Mouse (Mus musculus) ES-E14 (cell line): ENCODE data around the gene Yaf2. TPM values are rescaled to one million over a fixed set of nuclear protein-coding genes. Genes with fewer than 3 reads are reported as not detected.
A peak's percentile ranks its signal among the peaks of the same experiment; 100 is the strongest.

ENCODE experiments used
- DNase-seq: peaks from one replicate; pipeline ENCODE4 v3.0.0-alpha.2; 2013; ENCODE audit warnings: low read depth, low spot score
- H3K27ac ChIP-seq: 2 replicates; pipeline ENCODE4 v1.5.1; 2012; ENCODE audit warnings: low read depth, mild to moderate bottlenecking, low read length, moderate library complexity, mixed read lengths; ENCODE audit not compliant: poor library complexity, insufficient read depth, severe bottlenecking
- H3K36me3 ChIP-seq: 2 replicates; pipeline ENCODE4 v1.6.1; 2012; ENCODE audit warnings: mild to moderate bottlenecking, low read length, moderate library complexity, mixed read lengths; ENCODE audit not compliant: control insufficient read depth, poor library complexity, insufficient read depth, severe bottlenecking
- H3K4me1 ChIP-seq, 2 experiments: fragments of 150-350 bp in 1 of 2; sonication (generic) in 1 of 2; 2 replicates each; pipeline ENCODE4 v1.6.1; 2012; ENCODE audit warnings: low read length in 2 of 2, mild to moderate bottlenecking in 1 of 2, mixed read lengths in 1 of 2; ENCODE audit not compliant: control insufficient read depth in 2 of 2, insufficient read depth in 2 of 2, poor library complexity in 1 of 2
- H3K4me3 ChIP-seq, 2 experiments: fragments of 150-350 bp in 1 of 2; sonication (generic) in 1 of 2; 2 replicates each; pipeline ENCODE4 v1.5.1; 2012; ENCODE audit warnings: low read length in 2 of 2, low read depth in 1 of 2, mild to moderate bottlenecking in 1 of 2, mixed read lengths in 1 of 2; ENCODE audit not compliant: insufficient read depth in 1 of 2, poor library complexity in 1 of 2, severe bottlenecking in 1 of 2
- H3K9ac ChIP-seq: 2 replicates; pipeline ENCODE4 v1.6.1; 2012; ENCODE audit warnings: low read depth, mild to moderate bottlenecking, low read length, mixed read lengths; ENCODE audit not compliant: poor library complexity, insufficient read depth, severe bottlenecking
- H3K9me3 ChIP-seq: fragments of 150-350 bp; sonication (generic); 2 replicates; pipeline ENCODE4 v1.6.1; 2012; ENCODE audit warnings: low read depth, mild to moderate bottlenecking, low read length; ENCODE audit not compliant: control insufficient read depth, insufficient read depth
- CHD2 ChIP-seq: IDR thresholded peaks from 2 replicates; pipeline ENCODE4 v1.6.1; 2014; ENCODE audit warnings: mild to moderate bottlenecking, low read depth, low read length, inconsistent platforms
- HCFC1 ChIP-seq: IDR thresholded peaks from 2 replicates; pipeline ENCODE4 v1.6.1; 2012; ENCODE audit warnings: low read length, inconsistent platforms, borderline replicate concordance; ENCODE audit not compliant: insufficient read depth
- MAFK ChIP-seq: IDR thresholded peaks from 2 replicates; pipeline ENCODE4 v1.6.1; 2014; ENCODE audit warnings: mild to moderate bottlenecking, low read depth, low read length, inconsistent platforms; ENCODE audit not compliant: insufficient read depth
- ZC3H11A ChIP-seq: IDR thresholded peaks from 2 replicates; pipeline ENCODE4 v1.6.1; 2012; ENCODE audit warnings: low read depth, mild to moderate bottlenecking, inconsistent platforms, low read length, borderline replicate concordance
- ZNF384 ChIP-seq: IDR thresholded peaks from 2 replicates; pipeline ENCODE4 v1.6.1; 2012; ENCODE audit warnings: low read depth, low read length, inconsistent platforms
- in situ Hi-C, 2 experiments: fragments of 600-800 bp; cut with MboI; formaldehyde crosslinking; loops; one replicate each; pipeline ENCODE4 v1.15.1; 2025; ENCODE audit warnings: low sequenced_read_pairs in 2 of 2, inconsistent platforms in 1 of 2; ENCODE audit not compliant: unreplicated experiment in 2 of 2
- total RNA-seq: library from RNA; depleted of rRNA; stranded (reverse); fragments of 300-350 nt; gene quantifications from 2 replicates; pipeline ENCODE4 v1.2.3, GENCODE M21; 2012

Gene Yaf2
- total RNA-seq, 1 experiment = 19.8 TPM

DNA sequence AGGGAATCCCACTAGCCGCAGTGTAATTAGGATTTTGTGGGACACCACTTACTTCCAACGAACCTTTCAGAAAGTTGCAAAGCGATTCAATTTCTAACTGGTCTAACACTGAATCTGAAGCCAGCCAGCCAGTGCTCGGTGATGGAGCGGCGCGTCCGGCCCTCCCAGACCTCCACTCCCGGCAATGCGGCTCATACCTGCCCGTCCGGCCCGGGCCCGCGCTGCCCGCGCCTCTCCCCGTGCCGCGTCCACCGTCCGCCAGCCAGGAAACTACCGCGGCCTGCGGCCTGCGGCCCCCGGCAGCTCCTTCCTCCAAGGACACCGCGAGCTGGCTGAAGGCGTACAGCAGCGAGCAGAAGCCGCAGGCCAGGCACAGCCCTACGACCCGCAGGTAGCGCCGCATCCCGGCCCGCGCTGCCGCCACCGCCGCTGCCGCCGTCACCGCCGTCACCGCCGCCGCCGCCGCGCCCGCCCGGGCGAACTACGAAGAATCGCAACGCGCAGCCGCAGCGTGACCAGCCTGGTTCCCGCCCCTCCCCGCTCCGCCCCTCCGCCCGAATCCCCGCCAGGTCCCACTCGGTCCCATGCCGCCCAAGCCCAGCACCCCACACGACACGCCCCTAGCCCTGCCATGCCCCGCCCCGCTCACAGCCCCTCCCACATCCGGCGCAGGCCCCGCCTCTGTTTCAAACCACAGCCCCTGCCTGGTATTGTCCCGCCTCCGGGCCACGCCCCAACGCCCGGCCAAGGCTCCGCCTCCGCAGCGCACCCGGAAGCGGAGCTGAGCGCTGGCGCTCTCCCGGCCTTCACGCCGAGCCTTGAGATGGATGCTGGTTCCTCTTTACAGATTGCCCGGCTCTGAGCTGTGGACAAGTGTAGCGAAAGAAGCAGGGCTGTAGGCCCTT, 61.8 kb downstream of the Yaf2 start, which contains the start of gene Gxylt1:
TSS of gene Gxylt1 (minus strand) at position 501 of the 905 bp plus-strand sequence.
- in situ Hi-C loops = no loop called here
- no peaks in the 10 kb centered on the region for H3K9me3 ChIP-seq
- H3K4me3 ChIP-seq = peak within 1 kb of the TSS; percentile 89 to 97
- peaks cover 0 to 13% of the 10 kb centered on the region in 2 experiments; a peak in 1 of 4 replicates for H3K4me1 ChIP-seq
- H3K27ac ChIP-seq = peak within 1 kb of the TSS; percentile 43; the same call in 1 of the 2 replicates
- peak; percentile 48; the same call in 1 of the 2 replicates for TF ChIP-seq HCFC1
- TF ChIP-seq CHD2 = no peak
- no peak for TF ChIP-seq ZNF384
- H3K36me3 ChIP-seq = no peaks in the 10 kb centered on the region
- H3K9ac ChIP-seq = peak within 1 kb of the TSS; percentile 95
- DNase-seq = peak; percentile 90

DNA sequence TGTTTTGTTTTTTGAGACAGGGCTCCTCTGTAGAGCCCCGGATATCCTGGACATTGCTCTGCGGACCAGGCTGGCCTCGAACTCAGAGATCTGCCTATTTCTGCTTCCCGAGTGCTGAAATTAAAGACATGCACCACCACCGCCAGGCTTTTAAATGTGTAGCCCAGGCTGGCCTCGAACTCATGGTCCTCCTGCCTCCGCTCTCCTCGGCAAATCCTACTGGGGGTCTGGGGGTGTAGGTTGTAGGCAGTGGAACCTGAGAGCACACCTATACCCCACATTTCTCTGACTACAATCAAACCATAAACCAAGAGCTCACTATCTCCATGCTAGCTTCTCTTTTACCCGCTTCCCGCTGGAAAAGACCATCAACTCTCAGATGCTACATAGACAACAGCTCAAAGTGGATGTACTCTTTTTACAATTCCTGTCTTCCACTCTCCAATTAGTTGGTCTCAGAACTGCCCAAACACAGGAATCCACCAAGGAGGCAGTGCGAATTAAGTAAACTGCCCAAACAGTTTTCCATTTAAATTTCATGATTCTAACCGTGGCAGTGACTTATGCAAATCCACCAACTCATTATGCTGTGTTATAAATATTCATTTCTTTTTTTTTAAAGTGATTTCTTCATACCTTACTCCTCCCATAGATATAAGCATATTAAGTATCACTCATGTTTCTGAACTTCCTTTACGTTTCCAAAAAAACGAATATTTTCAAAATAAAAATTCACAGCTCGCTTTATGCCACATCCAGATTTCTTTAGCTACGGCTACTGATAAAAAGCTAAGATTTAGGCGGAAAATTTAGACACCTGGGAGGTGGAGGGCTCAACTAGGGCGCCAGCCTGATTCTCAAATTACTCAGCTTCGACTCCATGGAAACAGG, 62.7 kb downstream of the Yaf2 start:
- Histone ChIP-seq H3K9ac (peak overlapping the region; percentile 95), H3K4me1 (peaks cover 0 to 13% of the 10 kb centered on the region in 2 experiments; a peak in 1 of 4 replicates), H3K9me3 (no peaks in the 10 kb centered on the region), H3K4me3 (peak overlapping the region; percentile 79 to 89), H3K27ac (peak overlapping the region; percentile 43; the same call in 1 of the 2 replicates), H3K36me3 (no peaks in the 10 kb centered on the region)
- TF ChIP-seq HCFC1 (no peak), CHD2 (no peak), MAFK (no peak), ZC3H11A (no peak), ZNF384 (no peak)
- in situ Hi-C loops = no loop called here
- DNase-seq = no peak

DNA sequence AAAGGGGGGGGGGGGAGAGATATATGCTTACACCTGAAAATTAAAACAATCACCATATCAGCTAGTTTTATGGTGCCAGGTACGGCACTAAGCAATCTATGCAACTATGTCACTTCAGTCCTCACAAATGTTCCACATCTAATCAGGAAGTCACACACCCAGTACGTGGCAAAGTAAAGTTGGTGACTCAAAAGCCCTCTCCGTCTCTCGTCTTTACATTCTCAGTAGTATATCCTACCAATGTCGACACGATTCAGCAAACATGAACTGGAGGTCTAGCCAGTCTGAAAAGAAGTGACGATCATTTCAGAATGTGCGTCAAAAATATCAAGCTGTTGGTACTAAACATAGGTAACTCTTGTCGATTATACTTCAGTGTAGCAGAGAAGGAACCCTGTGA, 63.8 kb downstream of the Yaf2 start:
- Histone ChIP-seq H3K9ac (no peak overlapping the region), H3K4me3 (no peak overlapping the region), H3K4me1 (peaks cover 0 to 13% of the 10 kb centered on the region in 2 experiments; a peak in 1 of 4 replicates), H3K27ac (no peak overlapping the region), H3K9me3 (no peaks in the 10 kb centered on the region), H3K36me3 (no peaks in the 10 kb centered on the region)
- TF ChIP-seq ZC3H11A = no peak
- no peak for TF ChIP-seq MAFK
- no peak for TF ChIP-seq ZNF384
- no peak for TF ChIP-seq CHD2
- no peak for TF ChIP-seq HCFC1
- in situ Hi-C loops = no loop called here
- DNase-seq = no peak

DNA sequence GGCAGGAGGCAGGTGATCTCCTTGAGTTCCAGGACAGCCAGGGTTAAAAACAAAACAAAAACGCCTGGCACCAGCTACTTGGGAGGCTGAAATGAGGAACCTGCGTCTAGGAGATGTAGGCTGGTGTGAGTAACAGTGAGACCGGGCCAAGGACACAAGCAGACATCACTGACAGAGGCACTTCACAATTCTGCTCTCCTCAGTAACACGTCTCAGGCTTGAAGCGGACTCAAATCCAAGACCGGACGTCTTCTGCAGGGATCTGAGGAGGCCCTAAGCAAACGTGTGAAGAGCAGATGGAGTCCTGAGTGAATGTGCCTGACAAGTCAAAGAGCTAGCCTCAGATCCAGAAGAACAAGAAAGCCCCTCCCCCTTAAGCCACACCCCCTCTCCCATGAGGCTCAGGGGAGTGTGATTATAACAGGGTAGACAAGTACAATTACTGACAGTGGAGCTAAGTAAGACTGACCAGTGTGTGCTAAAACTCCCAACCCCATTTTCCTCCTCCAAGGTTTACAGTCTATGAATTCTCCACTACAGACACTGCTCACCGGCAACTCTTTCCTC, 66.4 kb downstream of the Yaf2 start:
- Histone ChIP-seq H3K4me1 (peaks cover 0 to 9% of the 10 kb centered on the region in 2 experiments; a peak in 1 of 4 replicates), H3K4me3 (no peak overlapping the region), H3K9me3 (no peaks in the 10 kb centered on the region), H3K9ac (no peak overlapping the region), H3K27ac (no peak overlapping the region), H3K36me3 (no peaks in the 10 kb centered on the region)
- in situ Hi-C loops = no loop called here
- TF ChIP-seq ZNF384 (no peak), HCFC1 (no peak), CHD2 (no peak), ZC3H11A (no peak), MAFK (no peak)
- DNase-seq = peak; percentile 34
